In genomic region chr8:11633414-11633813, GRCm38 (mm10) we compare ENCODE assay signal across 8 mouse cellular contexts. TPM values are rescaled to one million over a fixed set of nuclear protein-coding genes. Genes with fewer than 3 reads are reported as not detected.
DNase-seq lines count a peak whose midpoint lies in the region; ATAC-seq and TF ChIP-seq lines count a peak whose summit lies in the region.

No protein-coding gene starts in this region.

- no peak for TF ChIP-seq POLR2A in brain, embryonic 14.5 days (IDR thresholded peaks at IDR 0.05; ENCODE audit: borderline replicate concordance, extremely low read depth, insufficient read depth, insufficient read length, poor library complexity, severe bottlenecking)
- TF ChIP-seq POLR2A in small intestine, adult 2 months (IDR thresholded peaks at IDR 0.05; ENCODE audit: low read depth, low read length): no peak

- no peak for ATAC-seq in heart, embryonic 15.5 days (replicated peaks; ENCODE audit: insufficient number of reproducible peaks, insufficient read depth, low FRiP score, low read depth)

- H3K36me3 ChIP-seq in heart, embryonic 15.5 days: peaks cover 25% of the 10 kb centered on the region
- H3K36me3 ChIP-seq in small intestine, adult 2 months (ENCODE audit: control insufficient read depth, insufficient read depth, low read length): peaks cover 17% of the 10 kb centered on the region

- no peaks in the 10 kb centered on the region for H3K9me3 ChIP-seq in heart, embryonic 15.5 days (replicated peaks)

- peaks cover 53% of the 10 kb centered on the region for H3K4me1 ChIP-seq in heart, embryonic 15.5 days (replicated peaks)
- peaks cover 4% of the 10 kb centered on the region for H3K4me1 ChIP-seq in small intestine, adult 2 months (ENCODE audit: control insufficient read depth, insufficient read depth, insufficient read length, low read length)

- H3K27ac ChIP-seq in heart, embryonic 15.5 days: peak overlapping the region; percentile 99
- peak overlapping the region; percentile 73 for H3K27ac ChIP-seq in small intestine, adult 2 months (ENCODE audit: insufficient read depth, low read depth, low read length)

- no peak for TF ChIP-seq CTCF in brain, embryonic 14.5 days (IDR thresholded peaks at IDR 0.05; ENCODE audit: borderline replicate concordance, extremely low read depth, insufficient read depth, insufficient read length)
- TF ChIP-seq CTCF in small intestine, adult 2 months (IDR thresholded peaks at IDR 0.05; ENCODE audit: extremely low read depth, insufficient read length, insufficient replicate concordance, low read depth, low read length): no peak

- H3K27me3 ChIP-seq in heart, embryonic 15.5 days: no peaks in the 10 kb centered on the region
- H3K27me3 ChIP-seq in small intestine, adult 2 months (ENCODE audit: control insufficient read depth, insufficient read depth, low read length): no peaks in the 10 kb centered on the region

- peak overlapping the region; percentile 88 for H3K4me3 ChIP-seq in heart, embryonic 15.5 days
- H3K4me3 ChIP-seq in small intestine, adult 2 months (ENCODE audit: low read depth, low read length): peak overlapping the region; percentile 38

- H3K9ac ChIP-seq in heart, embryonic 15.5 days: peak overlapping the region; percentile 89; the same call in 1 of the 2 replicates

- DNase-seq in adrenal gland, adult (ENCODE audit: inconsistent age in 2 of 2, low spot score in 1 of 2): peak; percentile 68 to 81
- DNase-seq in adrenal gland, postnatal 4 days (ENCODE audit: low spot score in 2 of 2): no peak
- peak; percentile 22 for DNase-seq in brain, embryonic 14.5 days (ENCODE audit: low read depth)
- peak; percentile 36 to 74 for DNase-seq in kidney, postnatal 25 days
- no peak for DNase-seq in layer of hippocampus, adult 18-20 months (ENCODE audit: low spot score in 2 of 2)
- no peak for DNase-seq in testis, postnatal 10 days (ENCODE audit: low spot score)

- H3K4me2 ChIP-seq in heart, embryonic 15.5 days: peak overlapping the region; percentile 88

- WGBS in heart, embryonic 15.5 days: 31% methylated on average over 7 of the region's 7 CpGs
- WGBS in small intestine, adult 2 months: 18% methylated on average over 7 of the region's 7 CpGs

RNA-seq across cellular contexts. Expression of gene Ankrd10, which starts 2.1 kb away (rescaled TPM):
- 10 to 100 TPM; 86.5 to 97.9 TPM for total RNA-seq in adrenal gland, postnatal 4 days (2021)
- polyA plus RNA-seq in brain, embryonic 14.5 days (2012; rRNA removed): 151 and 230 TPM in 2 replicates
- polyA plus RNA-seq in heart, embryonic 15.5 days (2015; fragmentation: Nextera tagmentation; extraction: Ambion mirVana): 57.4 and 70.0 TPM in 2 replicates
- 27.3 and 40.4 TPM in 2 replicates for polyA plus RNA-seq in small intestine, adult 2 months (2012; rRNA removed)
- 10 to 100 TPM; 58.0 to 60.6 TPM for total RNA-seq in layer of hippocampus, adult 18-20 months (2021)

Comparison
In these comparisons a context has a peak if more than half of its experiments do, and no peak if none do; other contexts are left out.
1. DNase-seq: peak in adrenal gland, adult (2 of 2), brain, embryonic 14.5 days (single experiment) and kidney, postnatal 25 days (2 of 2); none in adrenal gland, postnatal 4 days (0 of 2), layer of hippocampus, adult 18-20 months (0 of 2) and testis, postnatal 10 days (single experiment).